Mouse (Mus musculus) kidney, adult 2 months (tissue): ENCODE measurements around the gene Nek3.

ENCODE experiments used
- CTCF ChIP-seq: fragments of 200-500 bp; conservative IDR thresholded peaks from 2 replicates; pipeline ENCODE4 v1.5.1; 2011; ENCODE audit warnings: low read depth, mild to moderate bottlenecking, control low read depth, low read length, moderate library complexity, mixed read lengths; ENCODE audit not compliant: insufficient read depth, insufficient read length
- POLR2A ChIP-seq: fragments of 200-500 bp; IDR thresholded peaks from one replicate; pipeline ENCODE4 v1.6.1; 2011; ENCODE audit warnings: low read depth, low read length, control low read depth

GRCm38 (mm10) chr8:22091568-22091967, 74.7 kb downstream of the Nek3 start:
- TF ChIP-seq POLR2A (no peak), CTCF (peak; percentile 42; the same call in 1 of the 2 replicates)
